Mouse (Mus musculus) megakaryocyte, embryonic 14.5 days (primary cell): Measurements from ENCODE around the gene Adam8.

ENCODE experiments used
- FLI1 ChIP-seq: IDR thresholded peaks from 2 replicates; pipeline ENCODE4 v1.6.1; 2012; ENCODE audit warnings: low read length, inconsistent platforms, mixed read lengths
- GATA1 ChIP-seq: IDR thresholded peaks from 3 replicates; pipeline ENCODE4 v1.6.1; 2012; ENCODE audit warnings: mixed read lengths, low read length, inconsistent platforms, borderline replicate concordance

GRCm38 (mm10) chr7:140037171-140037555, 44.8 kb upstream of the Adam8 start:
- TF ChIP-seq GATA1 (no peak), FLI1 (no peak)
